Mouse (Mus musculus) heart, adult 11 months (tissue): ENCODE measurements around the gene Rapgef1.

Experiments
- DNase-seq: peaks from one replicate; pipeline ENCODE4 v3.0.0; 2022

The Rapgef1 gene

GRCm38 (mm10) chr2:29646613-29647012, 27.1 kb downstream of the Rapgef1 start:
- DNase-seq, result peak; percentile 90

- DNase-seq, result no peak
Observed at GRCm38 (mm10) chr2:29647162-29647561, 27.6 kb downstream of the Rapgef1 start.

- peak; percentile 94 for DNase-seq
Observed at GRCm38 (mm10) chr2:29647808-29648207, 28.3 kb downstream of the Rapgef1 start.

GRCm38 (mm10) chr2:29648956-29649794, 29.7 kb downstream of the Rapgef1 start:
- peak; percentile 99 for DNase-seq

GRCm38 (mm10) chr2:29649795-29650457, 30.4 kb downstream of the Rapgef1 start:
- DNase-seq, result peak; percentile 96

- DNase-seq, result no peak
Observed at GRCm38 (mm10) chr2:29651876-29652275, 32.4 kb downstream of the Rapgef1 start.

- DNase-seq, result no peak
Observed at GRCm38 (mm10) chr2:29655433-29655832, 35.9 kb downstream of the Rapgef1 start.

- DNase-seq, result no peak
Observed at GRCm38 (mm10) chr2:29656095-29656494, 36.6 kb downstream of the Rapgef1 start.

GRCm38 (mm10) chr2:29657089-29657488, 37.6 kb downstream of the Rapgef1 start:
- DNase-seq, result no peak

- DNase-seq, result peak; percentile 97
Observed at GRCm38 (mm10) chr2:29661751-29662191, 42.3 kb downstream of the Rapgef1 start.

- DNase-seq, result no peak
Observed at GRCm38 (mm10) chr2:29663260-29663877, 43.8 kb downstream of the Rapgef1 start.

- no peak for DNase-seq
Observed at GRCm38 (mm10) chr2:29665421-29665820, 45.9 kb downstream of the Rapgef1 start.

GRCm38 (mm10) chr2:29666589-29666988, 47.1 kb downstream of the Rapgef1 start:
- DNase-seq, result peak; percentile 98

GRCm38 (mm10) chr2:29667109-29667508, 47.6 kb downstream of the Rapgef1 start:
- no peak for DNase-seq

- no peak for DNase-seq
Observed at GRCm38 (mm10) chr2:29668011-29668691, 48.6 kb downstream of the Rapgef1 start.

GRCm38 (mm10) chr2:29668963-29669362, 49.4 kb downstream of the Rapgef1 start:
- no peak for DNase-seq

GRCm38 (mm10) chr2:29669711-29670110, 50.2 kb downstream of the Rapgef1 start:
- no peak for DNase-seq

GRCm38 (mm10) chr2:29670231-29670991, 50.9 kb downstream of the Rapgef1 start:
- peak; percentile 96 for DNase-seq

GRCm38 (mm10) chr2:29671374-29671773, 51.9 kb downstream of the Rapgef1 start:
- DNase-seq, result no peak

- no peak for DNase-seq
Observed at GRCm38 (mm10) chr2:29671856-29672255, 52.3 kb downstream of the Rapgef1 start.

- peak; percentile 96 for DNase-seq
Observed at GRCm38 (mm10) chr2:29672746-29673536, 53.4 kb downstream of the Rapgef1 start.
